Mouse (Mus musculus) spleen, adult 2 months (tissue): ENCODE results near the gene Trim25.

Experiments used
- CTCF ChIP-seq: fragments of 200-500 bp; IDR thresholded peaks from 2 replicates; pipeline ENCODE4 v1.5.1; 2011; ENCODE audit warnings: mild to moderate bottlenecking, inconsistent platforms; ENCODE audit not compliant: insufficient read depth, insufficient read length, insufficient replicate concordance; ENCODE audit errors: extremely low read depth
- POLR2A ChIP-seq: fragments of 200-500 bp; IDR thresholded peaks from 2 replicates; pipeline ENCODE4 v1.6.1; 2011; ENCODE audit warnings: low read depth, low read length, inconsistent platforms

DNA sequence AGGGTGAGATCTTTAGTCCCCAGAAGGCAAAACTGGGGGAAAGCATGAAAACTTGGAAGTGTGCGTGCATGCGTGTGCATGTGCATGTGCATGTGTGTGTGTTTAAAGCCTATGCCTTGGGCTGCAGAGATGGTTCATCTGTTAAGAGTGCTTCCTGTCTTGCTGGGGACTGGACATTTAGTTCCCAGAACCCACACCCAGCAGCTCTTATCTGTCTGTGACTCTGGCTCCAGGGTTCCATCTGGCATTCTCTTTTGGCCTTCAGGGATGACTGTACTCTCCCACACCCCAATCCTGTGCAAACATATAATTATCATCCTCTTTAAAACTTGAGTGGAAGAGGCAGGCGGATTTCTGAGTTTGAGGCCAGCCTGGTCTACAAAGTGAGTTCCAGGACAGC is 26.9 kb downstream of the Trim25 start:
- TF ChIP-seq CTCF, result no peak
- TF ChIP-seq POLR2A, result no peak
